22 mouse cellular contexts compared by ENCODE assay signal in genomic region chr13:82903637-82904036, GRCm38 (mm10).
A peak's percentile ranks its signal among the peaks of the same experiment; 100 is the strongest.
DNase-seq lines count a peak whose midpoint lies in the region; ATAC-seq lines count a peak whose summit lies in the region.
"Had no signal": no experiment of that assay in that cellular context is flagged by ENCODE, and none has a peak within 500 bp of the region (broad histone marks: within the 10 kb centered on the region; RNA-seq: fewer than 3 reads in every experiment).

No protein-coding gene starts in this region.

- no peak for DNase-seq in forebrain, embryonic 11.5 days (ENCODE audit: low spot score)
- no peak for DNase-seq in forebrain, embryonic 10.5 days (ENCODE audit: extremely low spot score, low spot score)
- DNase-seq in midbrain, embryonic 11.5 days (ENCODE audit: low spot score, missing footprints) = peak; percentile 68
- peak; percentile 28 for DNase-seq in forebrain, embryonic 14.5 days (ENCODE audit: low spot score)
- no peak for DNase-seq in urinary bladder, postnatal 10 days (ENCODE audit: low spot score)
- no peak for DNase-seq in MN1 (ENCODE audit: low spot score)
- DNase-seq: adrenal gland, adult 2 months; adrenal gland, postnatal 10 days; adrenal gland, postnatal 25 days; B cell, adult 2 months; cerebellum, adult 11-12 months; cerebellum, adult 2 months; cerebellum, adult 9-10 months; cerebellum, postnatal 10 days; cerebellum, postnatal 25 days had no signal

- H3K27ac ChIP-seq in forebrain, embryonic 11.5 days (ENCODE audit: low read depth, low read length) = no peak overlapping the region
- no peak overlapping the region for H3K27ac ChIP-seq in forebrain, embryonic 10.5 days
- H3K27ac ChIP-seq in midbrain, embryonic 11.5 days (ENCODE audit: low read depth, low read length) = no peak overlapping the region
- H3K27ac ChIP-seq in midbrain, embryonic 16.5 days (ENCODE audit: low read length) = no peak overlapping the region
- no peak overlapping the region for H3K27ac ChIP-seq in forebrain, embryonic 14.5 days (ENCODE audit: low read depth, low read length)
- H3K27ac ChIP-seq in forebrain, embryonic 16.5 days (ENCODE audit: low read length) = no peak overlapping the region
- H3K27ac ChIP-seq: embryonic facial prominence, embryonic 10.5 days; embryonic facial prominence, embryonic 12.5 days had no signal

- H3K4me3 ChIP-seq in forebrain, embryonic 11.5 days (ENCODE audit: low read depth, low read length) = no peak overlapping the region
- H3K4me3 ChIP-seq in forebrain, embryonic 10.5 days = no peak overlapping the region
- no peak overlapping the region for H3K4me3 ChIP-seq in midbrain, embryonic 11.5 days (ENCODE audit: low read depth, low read length)
- H3K4me3 ChIP-seq in midbrain, embryonic 16.5 days (ENCODE audit: low read depth, low read length) = no peak overlapping the region
- H3K4me3 ChIP-seq in forebrain, embryonic 14.5 days (ENCODE audit: low read depth, low read length) = no peak overlapping the region
- H3K4me3 ChIP-seq in forebrain, embryonic 16.5 days (replicated peaks; ENCODE audit: low read length) = no peak overlapping the region
- H3K4me3 ChIP-seq: embryonic facial prominence, embryonic 10.5 days; embryonic facial prominence, embryonic 12.5 days had no signal

- H3K27me3 ChIP-seq in forebrain, embryonic 11.5 days (ENCODE audit: control insufficient read depth, insufficient read depth, low read length) = no peaks in the 10 kb centered on the region
- no peaks in the 10 kb centered on the region for H3K27me3 ChIP-seq in forebrain, embryonic 10.5 days (ENCODE audit: poor library complexity, severe bottlenecking)
- H3K27me3 ChIP-seq in midbrain, embryonic 11.5 days (ENCODE audit: control insufficient read depth, insufficient read depth, low read length) = no peaks in the 10 kb centered on the region
- H3K27me3 ChIP-seq in midbrain, embryonic 16.5 days (ENCODE audit: control insufficient read depth, insufficient read depth, low read depth, low read length) = no peaks in the 10 kb centered on the region
- H3K27me3 ChIP-seq in forebrain, embryonic 14.5 days (replicated peaks; ENCODE audit: control insufficient read depth, insufficient read depth, low read length) = no peaks in the 10 kb centered on the region
- no peaks in the 10 kb centered on the region for H3K27me3 ChIP-seq in forebrain, embryonic 16.5 days (replicated peaks; ENCODE audit: control insufficient read depth, insufficient read depth, low read length)
- H3K27me3 ChIP-seq: CH12.LX; embryonic facial prominence, embryonic 12.5 days had no signal

- no peaks in the 10 kb centered on the region for H3K9me3 ChIP-seq in forebrain, embryonic 11.5 days (ENCODE audit: control insufficient read depth, low read length)
- H3K9me3 ChIP-seq in forebrain, embryonic 10.5 days = no peaks in the 10 kb centered on the region
- no peaks in the 10 kb centered on the region for H3K9me3 ChIP-seq in midbrain, embryonic 11.5 days (ENCODE audit: control insufficient read depth, low read length)
- no peaks in the 10 kb centered on the region for H3K9me3 ChIP-seq in midbrain, embryonic 16.5 days (replicated peaks; ENCODE audit: control insufficient read depth, low read length, poor library complexity, severe bottlenecking)
- no peaks in the 10 kb centered on the region for H3K9me3 ChIP-seq in forebrain, embryonic 14.5 days (replicated peaks; ENCODE audit: control insufficient read depth, low read length)
- no peaks in the 10 kb centered on the region for H3K9me3 ChIP-seq in forebrain, embryonic 16.5 days (ENCODE audit: control insufficient read depth, low read length)
- H3K9me3 ChIP-seq: embryonic facial prominence, embryonic 10.5 days; embryonic facial prominence, embryonic 12.5 days; G1E had no signal

- H3K4me1 ChIP-seq in forebrain, embryonic 11.5 days (replicated peaks; ENCODE audit: control insufficient read depth, insufficient read depth, low read length) = no peaks in the 10 kb centered on the region
- H3K4me1 ChIP-seq in forebrain, embryonic 10.5 days = no peaks in the 10 kb centered on the region
- H3K4me1 ChIP-seq in midbrain, embryonic 11.5 days (ENCODE audit: control insufficient read depth, insufficient read depth, low read length) = no peaks in the 10 kb centered on the region
- no peaks in the 10 kb centered on the region for H3K4me1 ChIP-seq in midbrain, embryonic 16.5 days (ENCODE audit: control insufficient read depth, insufficient read depth, low read length)
- H3K4me1 ChIP-seq in forebrain, embryonic 14.5 days (ENCODE audit: control insufficient read depth, insufficient read depth, low read length) = peaks cover 6% of the 10 kb centered on the region; the same call in 1 of the 2 replicates
- H3K4me1 ChIP-seq in forebrain, embryonic 16.5 days (replicated peaks; ENCODE audit: control insufficient read depth, insufficient read depth, low read length) = peaks cover 3% of the 10 kb centered on the region; the same call in 1 of the 2 replicates
- H3K4me1 ChIP-seq: embryonic facial prominence, embryonic 10.5 days; embryonic facial prominence, embryonic 12.5 days had no signal

- no peak overlapping the region for H3K4me2 ChIP-seq in forebrain, embryonic 11.5 days (ENCODE audit: low read depth, low read length, severe bottlenecking)
- H3K4me2 ChIP-seq in midbrain, embryonic 11.5 days = no peak overlapping the region
- no peak overlapping the region for H3K4me2 ChIP-seq in midbrain, embryonic 16.5 days (ENCODE audit: low read length)
- H3K4me2 ChIP-seq in forebrain, embryonic 14.5 days (ENCODE audit: low read length) = no peak overlapping the region
- H3K4me2 ChIP-seq in forebrain, embryonic 16.5 days (ENCODE audit: low read length) = no peak overlapping the region
- H3K4me2 ChIP-seq: embryonic facial prominence, embryonic 12.5 days had no signal

- ATAC-seq in forebrain, embryonic 11.5 days (replicated peaks; ENCODE audit: low FRiP score) = 0 out of 2 replicates have a peak, but pooled peaks have one; percentile 42
- no peak for ATAC-seq in midbrain, embryonic 11.5 days (ENCODE audit: low FRiP score)
- no peak for ATAC-seq in midbrain, embryonic 16.5 days
- ATAC-seq in forebrain, embryonic 14.5 days = peak; percentile 70
- peak; percentile 31; the same call in 1 of the 2 replicates for ATAC-seq in forebrain, embryonic 16.5 days
- ATAC-seq: CD4-positive, CD25-positive, alpha-beta regulatory T cell, adult 4 months had no signal

- no peaks in the 10 kb centered on the region for H3K36me3 ChIP-seq in forebrain, embryonic 11.5 days (ENCODE audit: control insufficient read depth, insufficient read depth, low read length)
- H3K36me3 ChIP-seq in forebrain, embryonic 10.5 days (replicated peaks) = no peaks in the 10 kb centered on the region
- H3K36me3 ChIP-seq in midbrain, embryonic 11.5 days (ENCODE audit: control insufficient read depth, insufficient read depth, low read length) = no peaks in the 10 kb centered on the region
- no peaks in the 10 kb centered on the region for H3K36me3 ChIP-seq in midbrain, embryonic 16.5 days (ENCODE audit: control insufficient read depth, insufficient read depth, low read length)
- no peaks in the 10 kb centered on the region for H3K36me3 ChIP-seq in forebrain, embryonic 14.5 days (ENCODE audit: control insufficient read depth, insufficient read depth, low read length)
- no peaks in the 10 kb centered on the region for H3K36me3 ChIP-seq in forebrain, embryonic 16.5 days (ENCODE audit: control insufficient read depth, insufficient read depth)
- H3K36me3 ChIP-seq: embryonic facial prominence, embryonic 10.5 days; embryonic facial prominence, embryonic 12.5 days; G1E had no signal

- H3K9ac ChIP-seq in forebrain, embryonic 11.5 days (ENCODE audit: low read length) = no peak overlapping the region
- H3K9ac ChIP-seq in midbrain, embryonic 11.5 days (ENCODE audit: low read length) = no peak overlapping the region
- no peak overlapping the region for H3K9ac ChIP-seq in midbrain, embryonic 16.5 days (ENCODE audit: low read depth, low read length)
- no peak overlapping the region for H3K9ac ChIP-seq in forebrain, embryonic 14.5 days (ENCODE audit: low read length)
- H3K9ac ChIP-seq in forebrain, embryonic 16.5 days (replicated peaks; ENCODE audit: low read depth, low read length) = no peak overlapping the region
- H3K9ac ChIP-seq: embryonic facial prominence, embryonic 12.5 days had no signal

Comparison
In these comparisons a context has a peak if more than half of its experiments do, and no peak if none do; other contexts are left out.
1. DNase-seq: peak in midbrain, embryonic 11.5 days (single experiment) and forebrain, embryonic 14.5 days (single experiment); none in forebrain, embryonic 11.5 days (single experiment), forebrain, embryonic 10.5 days (single experiment), urinary bladder, postnatal 10 days (single experiment) and MN1 (single experiment).
2. ATAC-seq: peak in forebrain, embryonic 11.5 days (single experiment), forebrain, embryonic 14.5 days (single experiment) and forebrain, embryonic 16.5 days (single experiment); none in midbrain, embryonic 11.5 days (single experiment) and midbrain, embryonic 16.5 days (single experiment).